Comparison of ENCODE assay signal across 10 mouse cellular contexts in genomic region chr3:75579352-75579751, GRCm38 (mm10). TPM values are rescaled to one million over a fixed set of nuclear protein-coding genes. Genes with fewer than 3 reads are reported as not detected.
A peak's percentile ranks its signal among the peaks of the same experiment; 100 is the strongest.
DNase-seq lines count a peak whose midpoint lies in the region; ATAC-seq and TF ChIP-seq lines count a peak whose summit lies in the region.
"Had no signal": no experiment of that assay in that cellular context is flagged by ENCODE, and none has a peak within 500 bp of the region (broad histone marks: within the 10 kb centered on the region; RNA-seq: fewer than 3 reads in every experiment).

No protein-coding gene starts in this region.

- no peak overlapping the region for H3K9ac ChIP-seq in liver, embryonic 12.5 days
- no peak overlapping the region for H3K9ac ChIP-seq in hindbrain, postnatal 0 days (replicated peaks; ENCODE audit: low read length)
- H3K9ac ChIP-seq in midbrain, embryonic 15.5 days = no peak overlapping the region
- H3K9ac ChIP-seq: liver, embryonic 13.5 days had no signal

- no peak for ATAC-seq in liver, embryonic 12.5 days
- ATAC-seq in hindbrain, postnatal 0 days = peak; percentile 29; the same call in 1 of the 2 replicates
- ATAC-seq in midbrain, embryonic 15.5 days (replicated peaks) = 0 out of 2 replicates have a peak, but pooled peaks have one; percentile 6

- peak; percentile 4 for DNase-seq in adrenal gland, postnatal 25 days
- DNase-seq in adrenal gland, adult 8-10 months = no peak
- peak; percentile 35 for DNase-seq in liver
- peak; percentile 7 for DNase-seq in hindbrain, postnatal 0 days (ENCODE audit: low spot score)
- DNase-seq in thymus, postnatal 36 days = peak; percentile 70
- DNase-seq in heart, adult 11 months = no peak
- DNase-seq: liver, embryonic 13.5 days had no signal

- no peaks in the 10 kb centered on the region for H3K36me3 ChIP-seq in liver, embryonic 12.5 days
- H3K36me3 ChIP-seq in hindbrain, postnatal 0 days (ENCODE audit: insufficient read depth, low read length) = no peaks in the 10 kb centered on the region
- no peaks in the 10 kb centered on the region for H3K36me3 ChIP-seq in midbrain, embryonic 15.5 days (replicated peaks)
- H3K36me3 ChIP-seq: G1E; liver, embryonic 13.5 days had no signal

- no peaks in the 10 kb centered on the region for H3K9me3 ChIP-seq in liver, embryonic 12.5 days (replicated peaks)
- H3K9me3 ChIP-seq in hindbrain, postnatal 0 days (ENCODE audit: low read length) = no peaks in the 10 kb centered on the region
- no peaks in the 10 kb centered on the region for H3K9me3 ChIP-seq in midbrain, embryonic 15.5 days
- H3K9me3 ChIP-seq: G1E; liver, embryonic 13.5 days had no signal

- H3K4me1 ChIP-seq in liver, embryonic 12.5 days = no peaks in the 10 kb centered on the region
- H3K4me1 ChIP-seq in hindbrain, postnatal 0 days (ENCODE audit: insufficient read depth, low read length) = no peaks in the 10 kb centered on the region
- H3K4me1 ChIP-seq in midbrain, embryonic 15.5 days = no peaks in the 10 kb centered on the region
- H3K4me1 ChIP-seq: liver, embryonic 13.5 days had no signal

- no peaks in the 10 kb centered on the region for H3K27me3 ChIP-seq in liver, embryonic 12.5 days (replicated peaks)
- H3K27me3 ChIP-seq in hindbrain, postnatal 0 days (ENCODE audit: insufficient read depth, low read length) = no peaks in the 10 kb centered on the region
- no peaks in the 10 kb centered on the region for H3K27me3 ChIP-seq in midbrain, embryonic 15.5 days (replicated peaks)
- H3K27me3 ChIP-seq: liver, embryonic 13.5 days had no signal

- TF ChIP-seq CTCF in hindbrain, postnatal 0 days (IDR thresholded peaks at IDR 0.05; ENCODE audit: low read depth) = peak; percentile 29

- H3K4me2 ChIP-seq in liver, embryonic 12.5 days = no peak overlapping the region
- H3K4me2 ChIP-seq in hindbrain, postnatal 0 days (ENCODE audit: low read depth, low read length) = no peak overlapping the region
- no peak overlapping the region for H3K4me2 ChIP-seq in midbrain, embryonic 15.5 days
- H3K4me2 ChIP-seq: liver, embryonic 13.5 days had no signal

- WGBS in liver, embryonic 12.5 days (ENCODE audit: insufficient replicate concordance) = 37% methylated on average over 4 of the region's 4 CpGs
- 52% methylated on average over 4 of the region's 4 CpGs for WGBS in hindbrain, postnatal 0 days
- 60% methylated on average over 4 of the region's 4 CpGs for WGBS in midbrain, embryonic 15.5 days

- no peak overlapping the region for H3K4me3 ChIP-seq in liver, embryonic 12.5 days
- H3K4me3 ChIP-seq in hindbrain, postnatal 0 days (ENCODE audit: low read length) = no peak overlapping the region
- H3K4me3 ChIP-seq in midbrain, embryonic 15.5 days = no peak overlapping the region
- H3K4me3 ChIP-seq: liver, embryonic 13.5 days had no signal

- H3K27ac ChIP-seq in liver, embryonic 12.5 days = no peak overlapping the region
- no peak overlapping the region for H3K27ac ChIP-seq in hindbrain, postnatal 0 days
- H3K27ac ChIP-seq in midbrain, embryonic 15.5 days = no peak overlapping the region
- H3K27ac ChIP-seq: liver, embryonic 13.5 days had no signal

RNA-seq across cellular contexts. Expression of gene Serpini1, which starts 22.0 kb away (rescaled TPM):
- 2.5 and 3.8 TPM in 2 replicates for total RNA-seq in adrenal gland, postnatal 25 days (2021)
- total RNA-seq in adrenal gland, adult 8-10 months (2022) = 1 to 10 TPM; 5.1 to 9.3 (median 5.8) TPM
- 0.62 and 0.80 TPM in 2 replicates for polyA plus RNA-seq in liver, embryonic 12.5 days (2016; fragmentation: Nextera tagmentation; extraction: Ambion mirVana)
- 91.6 and 105 TPM in 2 replicates for total RNA-seq in hindbrain, postnatal 0 days (2014; rRNA removed)
- 166 and 168 TPM in 2 replicates for polyA plus RNA-seq in hindbrain, postnatal 0 days (2015; fragmentation: Nextera tagmentation; extraction: Ambion mirVana)
- polyA plus RNA-seq in midbrain, embryonic 15.5 days (2015; fragmentation: Nextera tagmentation; extraction: Ambion mirVana) = 115 and 124 TPM in 2 replicates
- polyA plus RNA-seq: G1E had no signal

RNA-seq across cellular contexts. Expression of gene Pdcd10, which starts 22.7 kb away (rescaled TPM):
- 71.6 and 75.0 TPM in 2 replicates for total RNA-seq in adrenal gland, postnatal 25 days (2021)
- 10 to 100 TPM; 62.9 to 74.6 (median 70.4) TPM for total RNA-seq in adrenal gland, adult 8-10 months (2022)
- 78.8 and 79.7 TPM in 2 replicates for polyA plus RNA-seq in liver, embryonic 12.5 days (2016; fragmentation: Nextera tagmentation; extraction: Ambion mirVana)
- total RNA-seq in hindbrain, postnatal 0 days (2014; rRNA removed) = 29.4 and 30.0 TPM in 2 replicates
- 110 and 112 TPM in 2 replicates for polyA plus RNA-seq in hindbrain, postnatal 0 days (2015; fragmentation: Nextera tagmentation; extraction: Ambion mirVana)
- 65.6 and 66.9 TPM in 2 replicates for polyA plus RNA-seq in midbrain, embryonic 15.5 days (2015; fragmentation: Nextera tagmentation; extraction: Ambion mirVana)

Comparison
In these comparisons a context has a peak if more than half of its experiments do, and no peak if none do; other contexts are left out.
1. DNase-seq: peak in adrenal gland, postnatal 25 days (single experiment), liver (single experiment), hindbrain, postnatal 0 days (single experiment) and thymus, postnatal 36 days (2 of 2); none in adrenal gland, adult 8-10 months (single experiment) and heart, adult 11 months (single experiment).